Mouse (Mus musculus) kidney, postnatal 4 days (tissue): ENCODE results near the gene Mob1b.

Experiments
- DNase-seq, 2 experiments: peaks; one replicate each; pipeline ENCODE4 v3.0.0; 2021; ENCODE audit warnings: mixed read lengths in 2 of 2

The Mob1b gene

GRCm38 (mm10) chr5:88720116-88721002 is at the start of gene Mob1b:
Gene Mob1b (plus strand): TSS chr5:88720855.
- peak; percentile 99 for DNase-seq

- DNase-seq, result peak; percentile 50 to 72
Measured at GRCm38 (mm10) chr5:88674703-88675442, 45.8 kb upstream of the Mob1b start.

GRCm38 (mm10) chr5:88675443-88676387 is 44.9 kb upstream of the Mob1b start, which contains the start of gene Grsf1:
Gene Grsf1 (minus strand): TSS chr5:88676171.
- peak; percentile 95 to 97 for DNase-seq

- no peak for DNase-seq
Measured at GRCm38 (mm10) chr5:88678929-88679328, 41.7 kb upstream of the Mob1b start.

GRCm38 (mm10) chr5:88679341-88679740 is 41.3 kb upstream of the Mob1b start:
- DNase-seq, result no peak

GRCm38 (mm10) chr5:88680567-88680966 is 40.1 kb upstream of the Mob1b start:
- DNase-seq, result no peak

- DNase-seq, result no peak
Measured at GRCm38 (mm10) chr5:88683706-88684105, 36.9 kb upstream of the Mob1b start.

GRCm38 (mm10) chr5:88684226-88684625 is 36.4 kb upstream of the Mob1b start:
- DNase-seq, result no peak

- DNase-seq, result no peak
Measured at GRCm38 (mm10) chr5:88685306-88685705, 35.3 kb upstream of the Mob1b start.

GRCm38 (mm10) chr5:88685745-88686299 is 34.8 kb upstream of the Mob1b start:
- no peak for DNase-seq

- DNase-seq, result no peak
Measured at GRCm38 (mm10) chr5:88687996-88688406, 32.7 kb upstream of the Mob1b start.

GRCm38 (mm10) chr5:88688583-88689187 is 32.0 kb upstream of the Mob1b start:
- no peak for DNase-seq

GRCm38 (mm10) chr5:88689279-88689938 is 31.2 kb upstream of the Mob1b start:
- DNase-seq, result peak in 1 of 2 experiments; percentile 2

- no peak for DNase-seq
Measured at GRCm38 (mm10) chr5:88690681-88691505, 29.8 kb upstream of the Mob1b start.

- no peak for DNase-seq
Measured at GRCm38 (mm10) chr5:88691506-88692095, 29.1 kb upstream of the Mob1b start.

- DNase-seq, result no peak
Measured at GRCm38 (mm10) chr5:88692586-88692985, 28.1 kb upstream of the Mob1b start.

- no peak for DNase-seq
Measured at GRCm38 (mm10) chr5:88693057-88693456, 27.6 kb upstream of the Mob1b start.

GRCm38 (mm10) chr5:88697291-88697690 is 23.4 kb upstream of the Mob1b start:
- DNase-seq, result no peak

GRCm38 (mm10) chr5:88699251-88699913 is 21.3 kb upstream of the Mob1b start:
- no peak for DNase-seq
